Mouse (Mus musculus) spleen, postnatal 10 days (tissue): ENCODE measurements around the gene Ccdc81.

ENCODE experiments used
- DNase-seq, 2 experiments: peaks; one replicate each; pipeline ENCODE4 v3.0.0; 2021 to 2022; ENCODE audit warnings: low spot score in 2 of 2

Gene Ccdc81

GRCm38 (mm10) chr7:89903442-89904343 lies at the start of gene Ccdc81:
Gene Ccdc81 (minus strand): TSS chr7:89903629.
- DNase-seq, result no peak

- no peak for DNase-seq
These were observed 46.0 kb upstream of the Ccdc81 start for GRCm38 (mm10) chr7:89949403-89949802.

GRCm38 (mm10) chr7:89948026-89948425 lies 44.6 kb upstream of the Ccdc81 start:
- no peak for DNase-seq

- DNase-seq, result peak; percentile 85 to 97
These were observed 37.4 kb upstream of the Ccdc81 start, which contains the start of gene Hikeshi for GRCm38 (mm10) chr7:89940571-89941463. Gene Hikeshi (minus strand): TSS chr7:89941204.

- no peak for DNase-seq
These were observed 36.3 kb upstream of the Ccdc81 start for GRCm38 (mm10) chr7:89939497-89940353.

- no peak for DNase-seq
These were observed 20.2 kb upstream of the Ccdc81 start for GRCm38 (mm10) chr7:89923441-89924180.

GRCm38 (mm10) chr7:89917776-89918175 lies 14.3 kb upstream of the Ccdc81 start:
- DNase-seq, result no peak

- DNase-seq, result no peak
These were observed 13.3 kb upstream of the Ccdc81 start for GRCm38 (mm10) chr7:89916711-89917110.

- DNase-seq, result no peak
These were observed 10.2 kb upstream of the Ccdc81 start for GRCm38 (mm10) chr7:89913432-89914158.

- no peak for DNase-seq
These were observed 8.9 kb upstream of the Ccdc81 start for GRCm38 (mm10) chr7:89912356-89912755.

GRCm38 (mm10) chr7:89909711-89910110 lies 6.3 kb upstream of the Ccdc81 start:
- no peak for DNase-seq

GRCm38 (mm10) chr7:89908899-89909621 lies 5.6 kb upstream of the Ccdc81 start:
- DNase-seq, result no peak

GRCm38 (mm10) chr7:89908421-89908820 lies 5.0 kb upstream of the Ccdc81 start:
- DNase-seq, result no peak

- DNase-seq, result peak; percentile 64 to 82
These were observed 4.5 kb upstream of the Ccdc81 start for GRCm38 (mm10) chr7:89907950-89908349.

- no peak for DNase-seq
These were observed 422 bp downstream of the Ccdc81 start for GRCm38 (mm10) chr7:89903007-89903406.

- peak in 1 of 2 experiments; percentile 32 for DNase-seq
These were observed 11.6 kb downstream of the Ccdc81 start for GRCm38 (mm10) chr7:89891856-89892255.

GRCm38 (mm10) chr7:89891412-89891811 lies 12.0 kb downstream of the Ccdc81 start:
- DNase-seq, result no peak

- DNase-seq, result no peak
These were observed 18.9 kb downstream of the Ccdc81 start for GRCm38 (mm10) chr7:89884551-89884950.

- DNase-seq, result no peak
These were observed 23.7 kb downstream of the Ccdc81 start for GRCm38 (mm10) chr7:89879686-89880085.
